Mouse (Mus musculus) induced T-regulatory cell, adult 2 months (primary cell): ENCODE data around the gene Hfe.
A peak's percentile ranks its signal among the peaks of the same experiment; 100 is the strongest.
"Not testable (repeated sequence)": the region's sequence is repeated elsewhere in the genome, so short reads cannot be mapped to it uniquely, and the experiment has no call there.

Source experiments
- DNase-seq: peaks from one replicate; pipeline ENCODE4 v3.0.0-alpha.2; 2012; ENCODE audit warnings: low read depth

Gene Hfe

DNA sequence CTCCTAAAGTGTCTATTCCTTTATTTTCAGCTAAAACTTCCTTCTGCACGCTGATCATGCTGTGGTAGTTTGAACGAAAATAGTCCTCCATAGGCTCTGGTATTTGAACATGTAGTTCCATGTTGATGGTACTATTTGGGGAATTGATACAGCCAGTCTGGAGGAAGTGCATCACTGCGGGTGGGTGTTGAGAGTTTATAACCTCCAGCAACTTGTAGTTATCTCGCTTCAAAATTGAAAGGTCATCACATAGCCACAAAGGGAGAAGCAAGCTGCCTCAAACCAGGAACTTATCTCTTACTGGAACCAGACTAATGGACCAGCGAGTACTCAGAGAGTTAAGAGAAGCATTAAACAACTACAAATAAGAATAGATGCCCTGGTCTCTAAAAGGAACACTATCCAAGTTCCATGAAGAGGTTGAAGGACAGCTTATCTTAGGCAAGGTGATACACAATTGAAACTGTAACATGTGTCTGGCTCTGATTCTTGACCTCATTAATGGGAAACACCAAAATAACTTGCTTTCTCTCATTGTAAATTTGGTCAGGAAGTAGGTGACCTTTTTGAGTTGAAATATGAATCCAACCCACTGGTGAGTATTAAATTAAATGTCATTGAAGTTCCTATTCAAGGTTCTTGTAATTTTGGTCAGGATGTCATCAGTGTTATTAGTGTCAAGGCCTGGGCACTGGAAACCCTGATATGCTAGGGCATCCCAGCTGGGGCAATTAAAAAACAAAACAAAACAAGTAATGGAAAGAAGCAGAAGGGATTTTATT lies 5.8 kb upstream of the Hfe start:
- DNase-seq = no peak

DNA sequence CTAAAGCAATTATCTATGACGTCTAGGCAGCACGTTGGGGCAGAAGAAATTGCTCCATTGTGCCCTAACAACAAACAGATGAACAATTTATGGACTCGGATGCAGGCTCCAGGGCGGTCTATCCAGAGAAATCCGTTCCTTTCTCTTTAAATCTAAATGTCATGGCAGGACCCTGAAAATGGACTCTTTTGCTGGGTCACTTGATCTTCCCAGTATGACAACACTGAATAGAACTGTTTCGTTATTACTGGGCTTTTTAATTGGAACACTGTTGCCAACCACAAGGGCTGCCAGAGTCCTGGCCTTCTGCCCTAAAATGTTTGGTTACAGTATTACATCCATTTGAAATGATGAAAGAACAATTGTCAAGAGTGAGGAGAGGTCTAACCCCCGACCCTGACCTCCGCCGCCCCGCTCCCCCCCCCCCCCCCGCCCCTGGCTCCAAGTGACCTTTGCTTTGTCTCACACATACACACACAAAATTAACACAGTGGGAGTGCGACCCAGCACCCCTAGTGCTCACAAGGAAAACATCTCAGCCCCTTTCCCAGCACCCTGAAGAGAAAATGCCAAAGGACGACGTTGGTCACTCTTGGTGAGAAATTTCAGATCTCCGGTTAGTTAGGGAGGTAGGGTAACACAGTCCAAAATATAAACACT lies 810 bp downstream of the Hfe start:
- no peak for DNase-seq

DNA sequence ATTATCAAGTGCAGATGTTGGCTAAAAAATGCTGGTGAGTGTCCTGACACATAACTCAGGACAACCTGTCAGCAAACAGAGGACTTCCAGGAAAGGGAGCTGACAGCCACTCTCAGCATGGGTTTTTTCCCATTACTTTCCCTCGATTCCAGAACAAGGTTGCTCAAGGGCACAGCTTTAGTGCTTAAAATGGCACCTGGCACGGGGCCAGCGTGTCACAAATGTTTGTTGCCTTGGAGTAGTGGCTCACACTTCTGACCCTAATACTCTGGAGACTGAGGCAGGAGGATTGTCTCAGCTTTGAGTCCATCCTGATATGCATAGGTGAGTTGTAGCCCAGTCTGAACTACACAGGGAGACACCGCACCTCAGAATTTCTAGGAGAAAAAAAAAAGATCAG lies 2.0 kb downstream of the Hfe start:
- DNase-seq = no peak

DNA sequence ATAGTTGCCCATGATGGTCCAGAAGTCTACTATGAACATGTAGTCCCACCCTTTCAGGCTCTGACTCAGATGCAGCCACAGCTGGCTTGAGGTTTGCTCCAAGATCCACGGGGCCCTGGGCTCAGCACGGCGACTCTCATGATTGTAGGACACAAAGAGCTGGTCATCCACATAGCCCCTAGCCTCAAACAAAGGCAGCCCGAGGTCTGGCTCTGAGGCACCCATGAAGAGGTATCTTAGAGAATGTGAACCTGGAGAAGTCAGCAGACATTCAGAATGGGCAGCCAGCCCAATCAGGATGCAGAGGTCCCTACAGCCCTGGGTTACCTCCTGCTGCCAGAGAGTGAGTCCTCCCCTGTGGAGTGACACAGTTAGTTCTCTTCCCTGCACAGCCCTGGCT lies 2.6 kb downstream of the Hfe start:
- DNase-seq = no peak

DNA sequence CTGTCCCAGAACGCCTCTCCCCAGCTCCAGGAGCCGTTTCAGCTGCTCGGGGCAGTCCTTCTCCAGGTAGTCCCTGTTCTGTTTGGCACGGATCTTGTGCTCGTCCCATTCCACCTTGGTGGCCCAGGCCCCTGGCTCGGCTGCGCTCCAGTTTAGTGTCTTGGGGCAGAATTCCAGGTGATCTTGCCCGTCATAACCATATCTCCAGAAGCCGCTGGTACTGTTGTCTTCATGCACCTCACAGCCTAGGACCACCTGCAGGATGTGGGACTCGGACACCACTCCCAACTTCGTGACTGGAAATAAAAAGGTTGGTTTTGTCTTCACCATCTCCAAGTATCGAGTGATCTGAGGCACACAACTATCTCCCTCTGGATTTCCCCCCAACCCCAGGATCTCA lies 3.9 kb downstream of the Hfe start:
- DNase-seq = no peak

DNA sequence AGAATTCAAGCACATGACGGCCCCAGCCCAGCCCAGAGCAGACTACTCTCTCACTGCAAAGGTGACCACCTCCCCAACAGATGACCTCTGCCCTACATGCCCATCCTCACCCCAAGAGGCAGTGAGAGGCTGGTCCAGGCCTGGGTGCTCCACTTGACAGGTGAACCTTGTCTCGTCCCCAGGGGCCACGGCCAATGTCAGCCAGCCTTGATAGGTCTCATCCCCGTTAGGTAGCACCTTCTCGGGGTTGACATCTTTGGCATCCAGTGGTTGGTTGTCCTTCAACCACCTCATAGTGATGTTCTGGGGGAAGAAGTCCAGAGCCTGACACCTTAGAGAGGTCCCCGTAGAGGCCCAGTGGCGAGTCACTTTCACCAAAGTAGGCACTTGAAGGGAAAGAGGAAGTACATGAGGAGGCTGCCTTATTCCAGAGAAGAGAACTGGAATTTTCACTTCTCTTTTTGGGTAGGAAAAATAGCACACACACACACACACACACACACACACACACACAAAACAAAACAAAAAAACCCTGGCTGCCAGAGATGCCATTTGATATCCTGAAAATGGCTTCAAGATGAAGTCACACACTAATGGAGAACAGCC lies 4.8 kb downstream of the Hfe start:
- DNase-seq = no peak

DNA sequence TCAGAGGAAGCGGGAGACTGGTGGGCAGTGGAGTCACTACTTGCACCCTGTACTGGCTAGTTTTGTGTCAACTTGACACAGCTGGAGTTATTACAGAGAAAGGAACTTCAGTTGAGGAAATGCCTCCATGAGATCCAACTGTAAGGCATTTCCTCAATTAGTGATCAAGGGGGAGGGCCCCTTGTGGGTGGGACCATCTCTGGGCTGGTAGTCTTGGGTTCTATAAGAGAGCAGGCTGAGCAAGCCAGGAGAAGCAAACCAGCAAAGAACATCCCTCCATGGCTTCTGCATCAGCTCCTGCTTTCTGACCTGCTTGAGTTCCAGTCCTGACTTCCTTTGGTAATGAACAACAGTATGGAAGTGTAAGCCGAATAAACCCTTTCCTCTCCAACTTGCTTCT lies 7.9 kb downstream of the Hfe start:
- DNase-seq = not testable (repeated sequence)

DNA sequence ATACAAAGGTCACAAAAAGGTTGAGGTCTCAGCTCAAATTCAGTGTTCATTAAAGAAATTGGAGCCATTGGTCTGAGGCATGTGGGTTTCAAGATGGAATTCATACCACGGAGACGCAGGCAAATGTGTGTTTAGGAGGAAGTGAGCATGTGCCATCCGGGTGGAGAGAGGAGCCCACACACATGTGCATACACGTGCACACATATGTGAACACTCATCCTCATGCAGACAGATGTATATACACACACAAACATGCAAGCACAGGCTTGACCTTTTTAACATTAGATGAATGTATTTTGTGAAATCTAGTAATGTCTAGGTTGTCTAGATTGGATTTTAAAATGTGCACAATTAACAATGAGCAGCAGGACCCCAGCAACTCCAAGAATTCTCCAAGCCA lies 8.4 kb downstream of the Hfe start:
- no peak for DNase-seq

DNA sequence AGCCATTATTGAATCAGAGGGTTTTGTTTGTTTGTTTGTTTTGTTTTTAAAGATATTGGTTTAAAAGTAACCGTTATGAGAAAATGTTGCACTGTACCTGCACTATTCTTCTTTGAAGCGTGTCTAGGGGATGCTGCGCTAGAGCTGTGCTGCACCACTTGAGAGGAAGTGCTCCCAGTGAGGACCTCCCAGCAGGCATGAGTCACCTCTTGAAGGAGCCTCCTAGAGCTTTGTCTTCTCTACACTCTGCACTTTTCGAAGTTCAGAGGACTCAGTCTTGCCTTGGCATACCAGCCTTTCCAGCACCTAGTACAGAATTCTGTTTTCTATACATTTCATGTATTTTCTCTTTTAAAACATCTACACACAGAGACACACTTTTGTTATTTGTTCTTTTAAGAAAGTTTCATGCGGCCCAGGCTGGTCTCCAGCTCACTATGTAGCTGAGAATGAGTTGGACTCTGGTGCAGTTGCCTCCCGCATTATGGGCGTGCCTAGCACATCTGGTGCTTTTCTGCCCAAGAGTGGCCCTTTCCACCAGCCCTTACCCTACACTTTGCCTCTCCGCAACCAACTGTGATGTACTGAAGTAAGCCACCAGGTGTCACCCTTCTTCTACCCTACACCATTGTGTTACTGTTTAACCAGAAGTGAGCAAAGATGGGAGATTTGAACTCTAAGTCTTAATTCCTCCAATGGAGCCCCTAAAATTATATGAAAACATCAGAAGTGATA lies 9.7 kb downstream of the Hfe start:
- peak; percentile 91 for DNase-seq

DNA sequence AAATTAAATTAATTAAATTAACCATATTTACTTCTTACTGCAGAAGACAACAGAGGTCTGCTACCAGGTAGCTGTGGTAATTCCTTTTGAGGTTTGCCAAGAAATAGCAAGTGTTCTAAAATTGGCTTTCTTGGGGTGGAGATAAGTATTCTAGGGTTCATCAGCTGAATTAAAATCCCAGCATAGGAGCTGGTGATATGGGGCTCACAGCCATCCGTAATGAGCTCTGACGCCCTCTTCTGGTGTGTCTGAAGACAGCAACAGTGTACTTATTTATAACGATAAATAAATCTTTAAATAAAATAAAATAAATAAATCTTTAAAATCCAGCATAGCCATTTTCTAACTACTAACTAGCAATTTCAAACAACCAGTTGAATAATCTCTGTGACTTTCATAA lies 10.9 kb downstream of the Hfe start:
- no peak for DNase-seq

DNA sequence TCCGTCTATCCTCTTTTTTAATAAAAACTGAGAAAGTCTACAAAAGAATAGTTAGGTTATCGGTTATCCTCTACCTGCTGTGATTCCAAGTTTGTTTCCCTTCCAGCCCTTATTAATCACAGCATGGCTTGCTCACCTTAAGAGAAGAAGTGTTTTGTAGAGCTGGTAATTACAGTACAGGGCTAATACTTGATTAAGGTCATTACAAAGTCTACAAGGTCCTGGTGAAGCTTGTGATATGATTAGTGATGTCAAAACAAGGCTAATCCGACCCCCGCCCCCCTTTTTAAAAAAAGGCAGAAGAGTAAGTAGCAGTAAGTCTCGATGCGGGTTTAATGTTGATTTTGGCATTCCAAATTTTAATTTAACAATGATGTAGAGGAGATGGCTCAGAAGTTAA lies 11.7 kb downstream of the Hfe start:
- DNase-seq = no peak

DNA sequence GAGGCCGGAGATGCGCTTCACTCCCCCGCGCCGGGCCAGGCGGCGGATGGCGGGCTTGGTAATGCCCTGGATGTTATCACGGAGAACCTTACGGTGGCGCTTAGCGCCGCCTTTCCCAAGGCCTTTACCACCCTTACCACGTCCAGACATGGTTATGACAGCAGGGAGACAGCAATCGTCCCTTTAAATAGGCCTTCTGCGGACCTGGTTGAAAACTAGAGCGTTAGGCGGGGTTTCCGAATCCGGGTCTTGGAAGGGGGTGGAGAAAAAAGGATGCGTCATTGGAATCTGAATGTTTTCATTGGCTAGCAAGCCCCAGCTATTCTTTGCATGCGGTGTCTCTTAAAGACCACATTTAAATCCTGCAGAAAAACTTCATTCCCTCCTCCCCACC lies 12.4 kb downstream of the Hfe start, which contains the start of gene Hist1h4c:
Gene Hist1h4c (minus strand): TSS at position 155 of the 394 bp plus-strand sequence.
- peak; percentile 99 for DNase-seq

DNA sequence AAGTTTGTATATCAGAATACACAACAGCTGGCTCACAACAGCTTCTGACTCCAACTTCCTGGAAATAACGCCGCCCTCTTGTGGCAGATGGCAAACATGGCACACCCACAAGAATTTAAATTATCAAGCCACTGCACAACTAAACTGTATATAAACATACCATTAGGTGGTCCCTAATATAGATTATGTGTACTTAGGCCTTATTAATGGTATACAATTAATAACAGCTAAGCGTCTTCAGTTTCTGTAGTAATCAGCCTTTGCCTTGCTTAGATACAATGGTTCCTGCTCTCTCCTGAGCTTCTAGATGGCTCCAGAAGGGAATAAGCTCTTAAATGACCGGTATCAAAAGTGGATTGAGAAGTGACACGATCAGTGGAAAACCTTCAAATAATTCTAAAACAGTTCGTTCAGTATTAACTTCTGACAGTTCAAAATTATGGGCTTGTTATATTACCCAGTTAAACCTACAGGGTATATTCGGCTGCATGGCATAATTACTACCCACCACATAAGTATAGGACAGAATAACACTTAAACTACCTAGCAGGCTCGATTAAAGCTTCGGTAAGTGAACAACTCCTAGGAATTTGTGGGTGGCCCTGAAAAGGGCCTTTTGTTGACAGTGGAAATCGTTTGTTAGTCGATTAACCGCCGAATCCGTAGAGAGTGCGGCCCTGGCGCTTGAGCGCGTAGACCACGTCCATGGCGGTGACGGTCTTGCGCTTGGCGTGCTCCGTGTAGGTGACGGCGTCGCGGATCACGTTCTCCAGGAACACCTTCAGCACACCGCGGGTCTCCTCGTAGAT lies 13.0 kb downstream of the Hfe start:
- DNase-seq = peak; percentile 92

DNA sequence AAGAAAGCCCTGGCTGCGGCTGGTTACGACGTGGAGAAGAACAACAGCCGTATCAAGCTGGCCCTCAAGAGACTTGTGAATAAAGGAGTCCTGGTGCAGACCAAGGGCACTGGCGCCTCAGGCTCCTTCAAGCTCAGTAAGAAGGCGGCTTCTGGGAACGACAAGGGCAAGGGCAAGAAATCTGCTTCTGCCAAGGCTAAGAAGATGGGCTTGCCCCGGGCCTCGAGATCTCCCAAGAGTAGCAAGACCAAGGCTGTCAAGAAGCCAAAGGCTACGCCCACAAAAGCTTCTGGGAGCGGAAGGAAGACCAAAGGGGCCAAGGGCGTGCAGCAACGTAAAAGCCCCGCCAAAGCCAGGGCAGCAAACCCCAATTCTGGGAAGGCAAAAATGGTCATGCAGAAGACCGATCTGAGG lies 14.6 kb downstream of the Hfe start:
- peak; percentile 29 for DNase-seq

DNA sequence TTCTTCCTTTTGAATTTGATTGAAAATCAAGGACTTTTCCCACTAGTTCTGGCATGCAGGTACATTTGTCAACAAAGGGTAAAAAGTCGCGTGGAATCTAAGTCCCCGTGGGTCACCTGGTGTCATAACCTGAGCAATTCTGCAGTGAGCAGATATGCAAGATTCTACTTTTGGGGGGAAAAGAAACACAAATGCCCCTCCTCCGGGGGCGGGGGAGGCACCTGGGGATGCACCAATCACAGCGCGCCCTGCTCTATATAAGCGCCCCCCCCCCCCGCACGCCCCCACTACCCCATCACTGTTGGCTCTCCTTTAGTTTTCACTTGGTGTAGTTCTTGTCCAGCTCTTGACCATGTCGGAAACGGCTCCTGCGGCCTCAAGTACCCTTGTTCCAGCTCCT lies 15.1 kb downstream of the Hfe start, which contains the start of gene Hist1h1t:
Gene Hist1h1t (plus strand): TSS at position 301 of the 400 bp plus-strand sequence.
- DNase-seq = no peak

DNA sequence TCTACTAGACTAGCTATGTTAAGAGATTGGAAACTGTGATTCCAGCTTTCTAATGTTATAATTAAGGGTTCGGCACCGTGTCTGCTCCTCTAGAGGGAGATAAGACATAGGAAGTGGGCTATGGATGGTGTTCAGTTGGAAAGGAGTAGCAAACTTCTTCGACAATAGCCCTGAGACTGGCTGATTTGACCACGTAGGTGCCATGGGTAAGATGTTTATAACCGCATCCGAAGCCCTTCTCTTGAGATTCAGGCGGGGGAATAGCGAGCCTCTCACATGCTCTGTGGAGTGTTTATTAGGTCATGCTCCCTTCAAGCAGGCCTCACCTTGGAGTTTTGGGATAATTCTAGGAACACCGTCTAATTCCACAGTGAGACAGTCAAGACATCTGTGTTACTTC lies 15.7 kb downstream of the Hfe start:
- no peak for DNase-seq

DNA sequence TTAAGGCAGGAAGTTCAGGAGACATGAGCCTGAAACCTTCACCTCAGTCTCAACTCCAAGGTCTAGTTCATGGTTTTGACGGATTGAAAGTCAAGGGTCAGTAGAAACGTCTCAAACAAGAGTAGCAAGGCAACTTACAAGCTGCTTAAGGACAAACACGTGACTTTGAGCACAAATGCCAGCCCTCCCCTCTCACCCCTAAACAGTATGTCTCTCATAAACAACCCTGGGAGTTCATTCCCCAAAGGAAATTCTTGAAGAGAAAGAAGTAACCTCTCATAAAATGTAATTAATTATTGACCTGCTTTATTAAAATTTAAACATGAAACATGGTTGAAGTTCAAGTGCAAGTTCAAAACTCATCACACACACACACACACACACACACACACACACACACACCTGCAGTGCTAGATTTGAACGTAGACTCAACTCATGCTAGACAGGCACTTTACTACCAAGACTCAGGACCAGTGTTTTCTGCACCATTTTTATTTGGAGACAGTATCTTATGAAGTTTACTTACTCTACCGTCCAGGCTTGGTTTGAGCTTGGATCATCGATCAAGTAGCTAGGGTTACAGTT lies 16.7 kb downstream of the Hfe start:
- no peak for DNase-seq

DNA sequence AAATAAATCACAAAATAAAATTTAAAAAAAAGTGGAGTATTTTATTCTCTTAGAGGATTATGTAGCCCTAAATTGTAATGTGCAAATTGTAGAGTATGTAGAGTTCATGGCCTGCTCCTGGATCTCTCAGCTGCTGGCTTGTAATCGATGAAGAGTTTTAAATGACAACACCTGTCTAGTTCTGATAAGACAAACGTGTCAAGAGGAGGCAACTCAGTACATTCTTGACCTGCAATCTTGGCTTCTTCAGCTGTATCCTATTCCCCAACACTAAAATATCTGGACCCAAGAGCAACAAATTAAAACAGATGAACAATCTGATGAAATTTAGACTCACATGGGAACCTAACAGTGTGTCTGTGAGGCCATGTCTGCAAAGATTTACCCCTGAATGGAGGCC lies 21.2 kb downstream of the Hfe start:
- no peak for DNase-seq

DNA sequence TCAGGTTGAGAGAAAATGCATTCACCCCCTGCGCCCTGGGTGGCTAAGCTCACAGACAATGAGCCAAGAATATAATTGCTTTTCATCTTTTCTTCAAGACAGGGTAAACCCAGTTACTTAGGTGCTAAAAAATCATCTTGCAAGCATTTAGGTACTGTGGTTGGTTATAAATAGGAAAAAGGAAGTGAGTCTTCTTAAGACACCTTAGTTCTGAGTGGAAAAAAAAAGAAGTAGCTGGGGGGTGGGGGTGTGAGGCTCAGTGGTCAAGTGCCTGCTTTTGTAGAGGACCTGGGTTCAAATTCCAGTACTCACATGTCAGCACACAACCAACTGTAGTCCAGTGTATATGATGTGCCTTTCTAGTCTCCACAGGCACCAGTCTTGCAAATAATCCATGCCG lies 21.7 kb downstream of the Hfe start:
- DNase-seq = no peak

DNA sequence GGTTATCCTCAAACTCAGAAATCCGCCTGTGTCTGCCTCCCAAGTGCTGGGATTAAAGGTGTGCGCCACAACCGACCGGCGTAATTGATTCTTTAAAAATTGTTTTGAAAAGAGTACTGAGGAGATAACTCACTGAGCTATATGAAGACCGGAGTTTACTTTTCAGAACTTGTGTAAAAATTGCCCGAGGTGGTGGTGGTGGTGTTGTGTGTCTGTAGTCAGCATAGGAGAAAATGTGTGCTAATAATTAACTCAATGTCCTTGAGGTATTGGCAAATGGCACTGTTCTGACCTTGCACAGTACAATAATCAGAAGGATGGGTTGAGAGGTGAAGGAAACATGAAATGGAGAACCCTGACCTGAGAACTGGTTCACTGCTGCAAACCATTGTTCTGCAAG lies 22.7 kb downstream of the Hfe start:
- DNase-seq = no peak

DNA sequence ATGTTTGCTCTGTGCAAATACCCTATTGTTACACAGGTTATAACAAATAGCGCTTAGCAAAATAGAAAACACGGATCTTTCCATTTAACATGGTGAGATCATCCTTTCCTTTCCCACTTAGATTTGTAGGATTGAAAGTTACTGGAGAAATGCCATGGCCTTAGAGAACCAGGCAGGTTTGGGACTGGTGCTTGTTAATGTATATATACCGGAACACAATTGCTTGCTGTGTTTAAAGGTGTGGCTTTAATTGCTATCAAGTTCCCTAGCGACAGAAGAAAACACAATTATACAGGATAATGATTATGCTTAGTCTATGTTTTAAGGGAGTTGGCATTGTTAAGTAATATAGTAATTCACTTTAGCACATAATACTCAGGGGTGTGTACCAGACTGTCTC lies 23.5 kb downstream of the Hfe start:
- no peak for DNase-seq
